Mouse (Mus musculus) ZHBTc4 (cell line): Measurements from ENCODE around the gene Sec24d.
"Not testable (repeated sequence)": the region's sequence is repeated elsewhere in the genome, so short reads cannot be mapped to it uniquely, and the experiment has no call there.

Experiments used
- DNase-seq: peaks from one replicate; pipeline ENCODE4 v3.0.0-alpha.2; 2011; ENCODE audit warnings: low read depth, low spot score

Sec24d gene

GRCm38 (mm10) chr3:123337853-123338252 is 70.6 kb downstream of the Sec24d start:
- DNase-seq, result no peak

DNA sequence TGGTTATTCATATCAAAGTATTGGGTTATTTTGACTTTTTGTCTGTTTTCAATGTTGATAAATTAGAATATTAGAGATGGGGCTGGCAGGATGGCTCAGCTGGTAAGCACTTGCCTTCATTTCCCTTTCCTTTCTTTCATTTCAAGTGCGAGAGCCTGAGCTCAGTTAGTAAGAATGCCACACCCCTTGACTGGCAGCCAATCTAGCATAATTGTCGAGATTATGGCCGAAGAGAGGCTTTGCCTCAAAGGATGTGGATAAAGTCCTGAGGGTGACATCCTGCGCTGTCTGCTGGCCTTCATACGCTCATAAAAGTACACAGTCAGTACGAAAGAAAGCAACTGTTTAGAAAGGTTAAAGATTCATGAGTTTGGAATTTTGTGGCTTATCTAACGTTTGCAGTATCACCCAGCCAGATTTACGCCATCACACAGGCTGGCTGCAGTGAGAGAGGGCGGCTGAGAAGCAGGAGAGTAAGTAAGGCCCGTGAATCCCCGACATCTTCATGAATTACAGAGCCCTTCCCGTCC is 71.5 kb downstream of the Sec24d start:
- no peak for DNase-seq

DNA sequence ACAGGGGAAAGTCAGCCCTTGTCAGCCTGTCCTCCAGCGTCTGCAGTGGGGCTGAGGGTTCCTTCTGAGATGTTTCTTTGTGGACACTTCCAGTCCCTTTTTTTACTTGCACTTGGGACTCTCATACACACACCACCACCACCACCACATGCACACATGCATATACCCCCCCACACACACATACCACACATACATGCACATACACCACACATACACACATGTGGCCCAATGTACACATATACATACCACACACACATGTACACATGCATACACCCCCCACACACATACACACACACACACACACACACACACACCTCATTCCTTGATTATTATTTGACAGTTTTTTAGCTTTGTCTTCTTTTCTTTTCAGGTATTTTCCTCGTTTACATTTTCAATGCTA is 73.8 kb downstream of the Sec24d start:
- DNase-seq, result no peak

DNA sequence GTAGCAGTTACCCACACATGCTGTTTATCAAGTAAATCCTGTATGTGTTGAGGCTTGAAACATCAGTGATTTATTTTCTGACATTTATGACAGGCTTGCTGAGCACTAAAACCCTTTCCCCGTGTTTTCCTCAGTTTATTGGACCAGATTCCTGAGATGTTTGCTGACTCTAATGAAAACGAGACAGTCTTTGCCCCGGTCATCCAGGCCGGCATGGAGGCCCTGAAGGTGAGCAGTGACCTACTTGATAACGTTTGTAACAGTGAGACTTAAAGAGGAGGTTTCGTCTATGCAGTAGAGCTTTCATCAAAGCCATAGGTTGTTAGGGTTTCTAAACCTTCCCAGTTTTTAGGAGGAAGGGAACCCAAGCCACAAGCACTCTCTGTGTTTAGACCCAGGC is 76.4 kb downstream of the Sec24d start:
- DNase-seq, result no peak

- DNase-seq, result no peak
Observed at GRCm38 (mm10) chr3:123348080-123348802, 81.0 kb downstream of the Sec24d start.

GRCm38 (mm10) chr3:123350602-123351001 is 83.3 kb downstream of the Sec24d start:
- DNase-seq, result no peak

DNA sequence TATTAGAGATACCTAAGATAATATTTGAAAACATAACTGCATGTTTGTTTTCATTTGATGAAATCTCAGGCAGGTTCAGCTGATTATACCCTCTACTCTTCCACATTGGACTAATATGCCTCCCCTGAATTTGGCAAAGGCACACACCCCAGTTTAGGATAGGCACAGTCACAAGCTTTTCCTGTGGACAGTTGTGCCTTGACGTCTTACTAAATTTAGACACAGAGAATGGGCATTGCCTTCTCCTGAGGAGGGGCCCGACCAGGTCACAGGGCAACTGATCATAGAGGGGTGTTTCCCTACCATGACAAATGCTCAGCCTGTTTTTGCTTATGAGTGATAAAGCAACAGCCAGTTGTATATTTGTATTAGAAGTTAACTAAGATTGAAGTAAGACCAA is 84.3 kb downstream of the Sec24d start:
- DNase-seq, result no peak

- DNase-seq, result peak; percentile 72
Observed at GRCm38 (mm10) chr3:123353183-123353582, 85.9 kb downstream of the Sec24d start.

DNA sequence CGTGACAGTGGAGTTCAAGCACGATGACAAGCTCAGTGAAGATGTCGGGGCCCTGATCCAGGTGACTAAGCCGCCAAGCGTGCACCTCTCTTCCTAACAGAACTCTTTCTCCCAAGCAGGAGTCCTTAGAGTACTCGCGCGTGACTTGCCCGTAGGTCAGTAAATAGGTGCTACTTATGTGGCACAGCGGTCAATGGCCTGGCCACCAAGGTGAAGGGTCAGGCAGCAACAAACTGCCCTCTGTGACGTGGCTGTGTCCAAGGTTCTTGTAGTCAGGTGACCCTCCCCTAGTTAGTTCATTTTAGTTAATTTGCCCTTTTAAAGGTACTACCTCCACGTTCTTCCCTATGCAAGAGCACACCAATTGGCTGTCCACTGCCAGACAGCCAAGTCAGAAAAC is 86.4 kb downstream of the Sec24d start:
- DNase-seq, result no peak

GRCm38 (mm10) chr3:123354388-123354787 is 87.1 kb downstream of the Sec24d start:
- DNase-seq, result no peak

DNA sequence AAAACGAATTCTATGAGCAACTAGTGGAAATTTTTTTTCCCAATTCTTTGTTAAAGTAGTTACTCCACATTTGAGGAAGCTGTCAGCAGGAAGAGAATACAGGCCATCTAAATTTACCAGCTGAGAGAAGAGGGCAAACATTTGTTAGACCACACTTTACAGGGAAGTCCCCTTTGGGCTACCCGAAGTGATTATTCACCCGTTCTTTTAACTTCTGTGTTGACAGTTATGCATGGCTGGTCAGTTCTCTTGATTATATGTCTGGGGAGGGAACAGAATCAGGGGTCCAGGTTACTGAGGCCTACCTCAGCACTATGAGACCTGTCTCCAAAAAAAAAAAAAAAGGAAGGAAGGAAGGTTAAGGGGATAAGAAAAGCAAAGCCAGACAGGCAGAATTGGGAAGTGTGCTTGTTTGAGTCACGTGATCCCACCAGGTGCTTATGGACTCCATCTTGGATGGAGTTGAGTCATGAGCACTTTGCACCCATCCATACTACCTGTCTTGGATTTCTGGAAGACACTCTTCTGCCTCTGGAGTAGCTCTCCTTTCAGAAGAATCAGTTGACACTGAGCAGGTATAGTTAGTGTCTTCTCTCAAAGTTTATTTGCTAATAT is 89.2 kb downstream of the Sec24d start:
- DNase-seq, result no peak

DNA sequence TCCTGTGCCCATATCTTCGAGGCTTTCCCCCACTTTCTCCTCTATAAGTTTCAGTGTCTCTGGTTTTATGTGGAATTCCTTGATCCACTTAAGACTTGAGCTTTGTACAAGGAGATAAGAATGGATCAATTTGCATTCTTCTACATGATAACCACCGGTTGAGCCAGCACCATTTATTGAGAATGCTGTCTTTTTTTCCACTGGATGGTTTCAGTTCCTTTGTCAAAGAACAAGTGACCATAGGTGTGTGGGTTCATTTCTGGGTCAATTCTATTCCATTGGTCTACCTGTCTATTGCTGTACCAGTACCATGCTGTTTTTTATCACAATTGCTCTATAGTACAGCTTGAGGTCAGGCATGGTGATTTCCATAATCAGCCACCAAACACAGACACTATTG is 99.6 kb downstream of the Sec24d start:
- not testable (repeated sequence) for DNase-seq

GRCm38 (mm10) chr3:123369161-123369560 is 101.9 kb downstream of the Sec24d start:
- peak; percentile 63 for DNase-seq

GRCm38 (mm10) chr3:123370927-123371326 is 103.7 kb downstream of the Sec24d start:
- DNase-seq, result no peak

- peak; percentile 96 for DNase-seq
Observed at GRCm38 (mm10) chr3:123371766-123372535, 104.7 kb downstream of the Sec24d start.

DNA sequence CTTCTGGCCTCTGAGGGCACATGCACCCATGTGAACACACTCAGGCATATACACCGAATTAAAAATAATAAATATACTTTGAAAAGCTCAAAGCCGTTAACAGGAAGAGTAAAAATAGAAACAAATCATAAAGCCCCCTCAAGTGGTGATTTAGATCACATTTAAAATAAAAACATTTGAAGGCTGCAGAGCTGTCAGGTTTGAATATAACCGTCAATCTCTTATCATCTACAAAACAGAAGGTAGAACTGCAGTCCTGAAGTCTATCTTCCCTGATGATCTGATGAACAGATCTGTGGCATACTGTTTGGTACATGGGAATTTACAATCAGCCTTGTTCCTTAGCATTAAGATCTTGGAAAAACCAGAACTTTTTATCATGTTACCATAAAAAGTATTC is 109.3 kb downstream of the Sec24d start:
- DNase-seq, result no peak

DNA sequence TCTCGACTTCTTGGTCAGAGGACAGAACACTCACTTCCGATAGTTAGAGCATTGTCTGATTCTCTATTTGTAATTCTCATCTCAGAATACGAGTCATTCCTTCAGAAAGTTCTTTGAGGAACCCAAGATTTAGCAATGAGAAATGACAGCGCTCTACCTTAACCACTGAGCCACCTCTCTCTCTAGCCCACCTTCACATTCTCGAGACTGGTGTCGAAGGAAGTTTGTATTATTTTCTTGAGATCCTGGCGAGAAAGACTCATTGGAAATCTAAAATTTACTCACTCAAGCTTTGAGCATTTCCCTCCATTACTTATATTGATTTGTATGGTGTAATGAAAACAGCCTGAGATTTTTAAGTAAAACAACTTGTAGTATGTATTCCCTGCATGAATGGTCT is 117.2 kb downstream of the Sec24d start:
- no peak for DNase-seq

- DNase-seq, result no peak
Observed at GRCm38 (mm10) chr3:123385118-123385485, 117.8 kb downstream of the Sec24d start.

DNA sequence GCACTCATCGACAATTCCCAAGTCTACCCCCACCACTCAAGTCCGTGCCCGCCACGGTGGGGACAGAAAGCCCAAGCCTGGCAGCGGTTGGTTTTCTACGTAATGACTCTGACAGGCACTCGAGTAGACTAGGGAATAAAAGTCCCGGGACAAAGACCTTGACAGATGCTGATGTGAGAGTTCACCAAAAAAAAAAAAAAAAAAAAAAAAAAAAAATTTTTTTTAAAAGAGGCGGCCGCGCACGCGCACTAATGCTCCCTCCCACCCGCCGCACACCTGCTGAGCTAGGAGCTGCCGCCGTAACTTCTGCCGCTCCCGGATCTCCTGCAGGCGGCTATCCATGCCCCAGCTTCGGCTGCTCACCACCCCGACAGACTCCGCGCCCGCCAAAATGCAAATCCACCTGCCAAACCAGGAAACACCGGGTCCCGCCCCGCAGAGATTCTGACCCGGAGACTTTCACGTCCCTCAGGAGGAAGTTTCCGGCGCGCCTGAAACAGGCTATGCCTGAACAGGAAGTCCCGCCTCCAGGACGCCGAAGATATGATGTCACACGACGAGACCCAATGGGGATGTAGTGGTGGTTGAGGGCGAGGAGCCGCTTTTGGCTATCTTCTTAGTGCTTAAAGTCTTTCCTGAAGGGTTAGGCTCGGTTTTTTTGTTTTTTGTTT is 118.4 kb downstream of the Sec24d start, which contains the start of gene Mettl14:
Gene Mettl14 (minus strand): TSS at position 623 of the 671 bp plus-strand sequence.
- peak; percentile 99 for DNase-seq

- DNase-seq, result not testable (repeated sequence)
Observed at GRCm38 (mm10) chr3:123386157-123386780, 119.0 kb downstream of the Sec24d start.

- no peak for DNase-seq
Observed at GRCm38 (mm10) chr3:123391180-123391579, 123.9 kb downstream of the Sec24d start.
